Mouse (Mus musculus) embryonic facial prominence, embryonic 12.5 days (tissue): ENCODE measurements around the gene Galnt18. TPM values are rescaled to one million over a fixed set of nuclear protein-coding genes. Genes with fewer than 3 reads are reported as not detected.
A peak's percentile ranks its signal among the peaks of the same experiment; 100 is the strongest.

Experiments used
- ATAC-seq: fragments of 200-750 bp; cut with Nextera tagmentation; 2 replicates; pipeline ENCODE4 v1.8.0; 2017; ENCODE audit not compliant: insufficient number of reproducible peaks, insufficient read depth, low FRiP score, low TSS enrichment
- H3K27ac ChIP-seq: fragments of 300-500 bp; sonication (generic); 2 replicates; pipeline ENCODE4 v1.5.1; 2016; ENCODE audit warnings: mild to moderate bottlenecking
- H3K27me3 ChIP-seq: fragments of 300-500 bp; sonication (generic); 2 replicates; pipeline ENCODE4 v1.6.1; 2016; ENCODE audit warnings: mild to moderate bottlenecking, moderate library complexity
- H3K36me3 ChIP-seq: fragments of 300-500 bp; sonication (generic); 2 replicates; pipeline ENCODE4 v1.6.1; 2016; ENCODE audit warnings: mild to moderate bottlenecking
- H3K4me1 ChIP-seq: fragments of 300-500 bp; sonication (generic); 2 replicates; pipeline ENCODE4 v1.6.1; 2016
- H3K4me2 ChIP-seq: fragments of 300-500 bp; sonication (generic); replicated peaks from 2 replicates; pipeline ENCODE4 v1.6.1; 2016; ENCODE audit warnings: mild to moderate bottlenecking, moderate library complexity
- H3K4me3 ChIP-seq: fragments of 300-500 bp; sonication (generic); 2 replicates; pipeline ENCODE4 v1.5.1; 2016; ENCODE audit warnings: mild to moderate bottlenecking
- H3K9ac ChIP-seq: fragments of 300-500 bp; sonication (generic); 2 replicates; pipeline ENCODE4 v1.6.1; 2016; ENCODE audit warnings: mild to moderate bottlenecking, moderate library complexity
- H3K9me3 ChIP-seq: fragments of 300-500 bp; sonication (generic); 2 replicates; pipeline ENCODE4 v1.6.1; 2016; ENCODE audit warnings: mild to moderate bottlenecking, moderate library complexity
- WGBS: fragments of 180-500 bp; shearing (Covaris S2); methylation state at CpG from one replicate; pipeline ENCODE4 v1.1.7; 2016; 5-methylcytosine and 5-hydroxymethylcytosine counted together
- polyA plus RNA-seq: library from polyadenylated mRNA; unstranded; fragments of >200 nt; fragmentation: Nextera tagmentation; extraction: Ambion mirVana; gene quantifications from 2 replicates; pipeline ENCODE4 v1.2.1, GENCODE M21; 2016

The Galnt18 gene
- polyA plus RNA-seq, 1 experiment from 2014 or later = 12.6 TPM

DNA sequence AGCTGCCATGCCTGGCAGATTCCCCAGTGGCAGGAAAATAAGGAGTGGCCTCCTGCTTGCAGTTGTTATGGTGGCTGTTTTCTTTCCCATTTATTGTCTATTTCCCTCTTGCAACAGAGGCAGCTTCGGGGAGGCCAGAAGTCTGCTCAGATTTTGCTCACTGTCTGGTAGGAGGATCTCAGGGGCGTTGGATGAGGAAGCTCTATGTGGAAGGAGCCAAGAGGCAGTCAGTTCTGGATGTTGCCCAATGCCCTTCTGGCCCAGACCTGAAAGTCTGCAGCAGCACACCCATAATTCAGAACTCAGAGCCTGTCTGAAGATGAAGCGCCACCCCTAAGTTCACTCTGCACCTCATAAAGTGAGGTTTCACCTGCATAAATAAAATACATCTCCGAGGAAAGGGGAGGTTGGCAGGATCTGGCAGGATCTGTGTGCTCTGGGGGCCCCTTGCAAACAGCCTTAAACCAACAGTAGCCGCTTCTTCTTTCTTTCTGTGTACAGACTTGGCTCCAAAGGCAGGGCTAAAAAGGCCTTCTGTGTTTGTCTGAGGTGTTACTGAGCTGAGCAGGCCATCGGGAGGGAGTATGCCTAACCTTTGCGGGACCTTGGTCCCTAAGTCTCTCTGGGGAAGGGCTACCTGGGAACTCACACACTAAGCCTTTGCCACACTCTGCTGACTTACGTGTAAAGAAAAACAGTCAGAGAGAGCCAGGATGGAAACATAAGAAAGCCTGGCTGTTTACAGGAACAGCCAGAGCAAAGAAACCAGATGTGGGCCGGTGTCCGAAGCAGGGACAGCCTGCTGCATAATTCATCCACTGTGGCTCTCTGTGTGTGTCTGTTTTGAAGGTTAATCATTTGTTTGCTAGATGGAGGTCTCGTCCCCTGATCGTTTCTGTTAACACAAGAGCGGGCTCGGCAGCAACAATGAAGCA lies 116.4 kb downstream of the Galnt18 start:
- Histone ChIP-seq H3K9me3 (no peaks in the 10 kb centered on the region), H3K9ac (no peak overlapping the region), H3K27me3 (no peaks in the 10 kb centered on the region), H3K27ac (0 out of 2 replicates have a peak overlapping the region, but pooled peaks have one; percentile 30), H3K4me3 (no peak overlapping the region), H3K4me2 (no peak overlapping the region), H3K36me3 (no peaks in the 10 kb centered on the region), H3K4me1 (peaks cover 13% of the 10 kb centered on the region)
- WGBS = 58% methylated on average over 14 of the region's 14 CpGs
- no peak for ATAC-seq

DNA sequence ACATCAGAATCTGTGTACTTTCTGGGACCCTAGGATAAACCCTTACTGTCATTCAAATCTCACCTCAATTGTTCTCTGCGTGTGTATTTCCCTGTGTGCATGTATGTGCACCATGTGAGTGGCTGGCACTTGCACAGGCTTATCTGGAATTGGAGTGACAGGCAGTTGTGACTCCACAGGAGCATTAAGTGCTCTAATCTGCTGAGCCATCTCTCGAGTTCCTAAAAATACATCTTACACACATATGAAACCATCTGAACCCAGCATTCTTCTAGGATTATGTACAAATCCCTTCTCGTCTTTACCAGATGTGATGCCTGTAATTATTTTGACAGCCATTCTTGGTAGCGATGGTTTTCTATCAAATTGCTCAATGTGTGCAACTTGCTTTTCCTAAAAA lies 121.2 kb downstream of the Galnt18 start:
- H3K9me3 ChIP-seq = no peaks in the 10 kb centered on the region
- H3K4me2 ChIP-seq = no peak overlapping the region
- no peak overlapping the region for H3K4me3 ChIP-seq
- H3K4me1 ChIP-seq = peaks cover 7% of the 10 kb centered on the region
- no peak for ATAC-seq
- 65% methylated on average over 4 of the region's 4 CpGs for WGBS
- H3K27me3 ChIP-seq = no peaks in the 10 kb centered on the region
- H3K36me3 ChIP-seq = no peaks in the 10 kb centered on the region
- H3K27ac ChIP-seq = no peak overlapping the region
- H3K9ac ChIP-seq = no peak overlapping the region

DNA sequence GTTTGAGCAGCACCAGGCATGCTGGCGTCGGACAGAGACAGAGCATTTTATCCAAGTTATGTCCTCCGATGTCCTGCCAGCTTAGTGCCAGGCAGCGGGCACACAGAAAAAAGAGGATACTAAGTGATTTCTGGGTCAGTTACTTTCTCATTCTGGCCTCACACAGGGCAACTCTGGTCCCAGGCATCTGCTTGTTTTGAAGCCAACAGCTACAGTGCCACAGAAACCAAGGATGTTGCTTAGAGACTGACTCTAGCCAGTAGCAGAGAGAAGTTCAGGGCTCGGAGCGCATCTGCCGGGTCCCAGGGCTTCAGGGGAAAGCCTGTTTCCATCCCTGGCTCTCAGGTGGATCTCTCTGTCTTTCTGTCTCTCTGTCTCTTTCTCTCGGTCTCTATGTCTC lies 124.8 kb downstream of the Galnt18 start:
- no peaks in the 10 kb centered on the region for H3K36me3 ChIP-seq
- H3K4me1 ChIP-seq = no peaks in the 10 kb centered on the region
- ATAC-seq = no peak
- no peaks in the 10 kb centered on the region for H3K9me3 ChIP-seq
- no peaks in the 10 kb centered on the region for H3K27me3 ChIP-seq
- no peak overlapping the region for H3K4me3 ChIP-seq
- H3K4me2 ChIP-seq = no peak overlapping the region
- 91% methylated on average over 8 of the region's 8 CpGs for WGBS
- no peak overlapping the region for H3K27ac ChIP-seq
- no peak overlapping the region for H3K9ac ChIP-seq

DNA sequence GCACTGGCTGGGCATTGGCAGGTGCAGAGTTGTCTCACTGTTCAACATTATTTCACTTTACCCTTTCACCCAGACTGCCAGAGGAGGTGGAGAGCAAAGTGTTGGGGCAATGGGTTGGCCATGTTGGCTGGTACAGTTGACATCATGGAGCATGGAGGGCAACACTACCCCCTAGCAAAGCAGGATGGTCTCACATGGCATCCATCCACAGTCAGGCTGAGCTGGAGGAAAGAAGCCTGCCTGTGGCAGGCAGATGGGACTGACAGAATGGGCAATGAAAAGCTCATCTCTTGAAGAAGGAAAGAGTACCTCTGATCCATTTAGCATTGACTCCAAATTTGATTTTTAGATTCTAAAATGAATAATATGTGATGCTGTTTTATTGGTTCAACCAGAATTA lies 125.3 kb downstream of the Galnt18 start:
- no peak overlapping the region for H3K9ac ChIP-seq
- no peaks in the 10 kb centered on the region for H3K27me3 ChIP-seq
- no peak overlapping the region for H3K4me3 ChIP-seq
- no peaks in the 10 kb centered on the region for H3K36me3 ChIP-seq
- no peak overlapping the region for H3K4me2 ChIP-seq
- H3K4me1 ChIP-seq = no peaks in the 10 kb centered on the region
- no peak for ATAC-seq
- no peak overlapping the region for H3K27ac ChIP-seq
- no peaks in the 10 kb centered on the region for H3K9me3 ChIP-seq

DNA sequence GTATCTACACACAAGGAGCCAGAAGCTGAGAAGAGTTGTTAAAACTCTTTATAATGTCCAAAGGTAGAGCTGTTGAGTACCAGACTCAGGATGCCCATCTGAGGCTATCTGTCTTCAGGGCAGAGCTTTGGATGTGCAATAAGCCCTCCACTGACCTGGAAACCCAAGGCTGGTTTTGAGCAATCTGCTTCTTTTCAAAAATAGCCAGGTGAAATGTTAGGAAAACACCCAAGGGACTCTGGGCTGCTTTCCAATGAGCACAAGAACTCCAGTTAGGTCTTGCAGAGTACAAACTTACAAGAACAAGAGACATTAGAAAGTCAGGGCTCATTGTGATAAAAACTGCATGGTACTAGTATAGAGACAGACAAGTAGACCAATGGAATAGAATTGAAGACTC lies 135.4 kb downstream of the Galnt18 start:
- H3K9ac ChIP-seq = no peak overlapping the region
- no peak overlapping the region for H3K27ac ChIP-seq
- no peaks in the 10 kb centered on the region for H3K4me1 ChIP-seq
- H3K4me3 ChIP-seq = no peak overlapping the region
- H3K36me3 ChIP-seq = no peaks in the 10 kb centered on the region
- H3K27me3 ChIP-seq = no peaks in the 10 kb centered on the region
- no peaks in the 10 kb centered on the region for H3K9me3 ChIP-seq
- H3K4me2 ChIP-seq = no peak overlapping the region
- no peak for ATAC-seq

DNA sequence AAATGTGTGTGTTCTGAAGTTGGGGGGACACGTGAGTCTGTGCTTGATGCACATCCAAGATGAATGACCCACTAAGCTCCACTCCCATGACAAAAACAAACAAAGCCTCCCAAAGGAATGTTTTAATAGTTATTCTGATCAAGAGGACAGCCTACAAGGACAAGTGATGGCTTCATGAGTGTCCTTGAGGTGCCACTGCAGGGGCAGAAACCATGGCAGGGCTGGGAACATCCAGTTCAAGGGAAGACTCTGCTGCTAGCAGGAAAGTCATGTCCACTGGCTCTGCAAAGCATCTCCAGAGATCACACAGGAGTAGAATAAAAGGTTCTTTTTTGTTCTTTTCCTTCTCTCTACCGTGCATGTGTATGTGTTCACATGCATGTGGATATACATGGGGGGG lies 140.9 kb downstream of the Galnt18 start:
- Histone ChIP-seq H3K9me3 (no peaks in the 10 kb centered on the region), H3K9ac (no peak overlapping the region), H3K36me3 (no peaks in the 10 kb centered on the region), H3K27me3 (no peaks in the 10 kb centered on the region), H3K4me1 (no peaks in the 10 kb centered on the region), H3K4me2 (no peak overlapping the region), H3K27ac (no peak overlapping the region), H3K4me3 (no peak overlapping the region)
- 73% methylated on average over 2 of the region's 2 CpGs for WGBS
- ATAC-seq = no peak

DNA sequence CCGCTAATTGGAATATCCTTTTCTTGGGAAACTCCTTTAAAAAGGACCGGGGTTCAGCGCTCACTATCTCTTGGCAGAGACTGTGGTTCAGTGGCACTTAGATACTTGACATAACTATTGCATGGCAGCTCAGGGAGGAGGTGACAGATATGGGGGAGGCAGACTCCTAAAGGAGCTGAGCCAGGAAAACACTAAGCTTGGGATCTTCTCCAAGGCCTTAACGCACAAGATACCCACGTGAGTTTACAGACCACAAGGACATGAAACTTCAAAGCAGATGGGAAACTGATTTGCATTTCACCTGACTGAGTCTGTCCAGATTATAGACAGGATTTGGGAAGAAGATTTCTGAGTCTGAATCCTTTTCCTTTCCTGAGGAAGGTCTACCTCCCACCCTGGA lies 141.3 kb downstream of the Galnt18 start:
- Histone ChIP-seq H3K9me3 (no peaks in the 10 kb centered on the region), H3K4me3 (no peak overlapping the region), H3K27me3 (no peaks in the 10 kb centered on the region), H3K4me2 (no peak overlapping the region), H3K36me3 (no peaks in the 10 kb centered on the region), H3K9ac (no peak overlapping the region), H3K4me1 (no peaks in the 10 kb centered on the region), H3K27ac (no peak overlapping the region)
- WGBS = 84% methylated on average over 5 of the region's 5 CpGs
- ATAC-seq = no peak

DNA sequence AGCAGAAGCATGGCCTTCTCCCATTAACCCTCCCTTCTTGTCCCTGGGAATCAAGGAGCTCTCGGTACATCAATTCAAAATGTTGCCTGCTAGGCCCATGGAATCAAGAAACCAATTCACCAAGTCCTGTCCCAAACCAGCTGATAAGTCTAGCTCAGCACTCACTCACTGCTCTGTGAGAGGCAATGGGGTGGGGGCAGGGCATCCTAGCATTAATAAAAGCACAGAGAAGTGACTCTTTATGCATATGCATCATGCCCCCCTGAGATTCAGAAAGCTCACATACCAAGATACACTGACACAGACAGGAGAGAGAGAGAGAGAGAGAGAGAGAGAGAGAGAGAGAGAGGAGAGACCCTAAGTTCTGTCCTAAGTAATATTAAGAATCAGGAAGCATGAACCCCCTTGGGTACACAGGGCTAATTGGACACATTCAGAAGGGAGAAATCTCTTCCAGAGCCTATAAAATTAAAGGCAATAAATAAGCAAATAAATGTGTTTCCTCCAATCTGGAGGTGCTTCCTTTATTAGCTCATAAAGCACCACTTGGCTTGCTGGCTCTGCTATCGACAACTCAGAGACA lies 141.8 kb downstream of the Galnt18 start:
- Histone ChIP-seq H3K4me3 (no peak overlapping the region), H3K4me1 (no peaks in the 10 kb centered on the region), H3K4me2 (no peak overlapping the region), H3K9ac (no peak overlapping the region), H3K36me3 (no peaks in the 10 kb centered on the region), H3K27me3 (no peaks in the 10 kb centered on the region), H3K27ac (no peak overlapping the region), H3K9me3 (no peaks in the 10 kb centered on the region)
- 88% methylated on average over 2 of the region's 2 CpGs for WGBS
- ATAC-seq = no peak

DNA sequence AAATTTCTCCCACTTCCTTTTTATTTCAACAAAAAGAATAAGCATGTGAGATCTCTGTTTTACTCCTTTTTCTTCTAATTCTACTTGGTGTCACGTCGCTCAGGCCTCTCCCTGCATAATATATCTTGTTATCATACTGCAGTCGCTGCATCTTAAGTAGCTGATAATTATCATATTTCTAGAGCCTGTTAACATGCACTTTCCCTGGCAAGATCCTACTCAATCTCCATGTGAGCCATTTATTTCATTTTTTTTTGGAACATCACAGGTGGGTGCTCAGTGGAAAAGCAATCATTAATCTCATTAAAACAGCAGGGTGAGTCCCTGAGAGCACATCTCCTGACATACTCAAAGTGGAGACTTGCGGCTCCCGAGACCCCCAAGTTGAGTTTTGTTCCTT lies 143.3 kb downstream of the Galnt18 start:
- no peaks in the 10 kb centered on the region for H3K9me3 ChIP-seq
- H3K4me2 ChIP-seq = no peak overlapping the region
- no peaks in the 10 kb centered on the region for H3K36me3 ChIP-seq
- no peak for ATAC-seq
- no peaks in the 10 kb centered on the region for H3K27me3 ChIP-seq
- no peaks in the 10 kb centered on the region for H3K4me1 ChIP-seq
- H3K9ac ChIP-seq = no peak overlapping the region
- no peak overlapping the region for H3K4me3 ChIP-seq
- WGBS = 86% methylated on average over 5 of the region's 5 CpGs
- H3K27ac ChIP-seq = no peak overlapping the region

DNA sequence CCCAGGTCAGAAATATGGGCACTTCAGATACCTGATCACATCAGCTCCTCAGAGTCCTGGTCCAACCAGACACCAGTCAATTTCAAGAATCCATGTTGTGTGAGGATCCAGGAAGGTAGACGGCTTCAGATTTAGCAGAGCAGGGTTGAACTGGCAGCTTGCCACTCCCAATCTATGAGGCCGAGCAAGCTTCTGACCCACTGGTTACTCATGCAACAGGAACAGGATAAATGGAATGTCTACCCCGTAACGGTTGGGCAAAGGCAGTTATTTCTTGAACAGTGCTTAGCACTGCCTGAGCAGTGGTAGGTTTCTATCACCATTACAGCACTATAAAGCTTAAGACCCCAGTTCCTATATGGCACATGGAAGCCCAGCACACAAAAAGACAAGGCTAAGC lies 148.5 kb downstream of the Galnt18 start:
- Histone ChIP-seq H3K4me1 (no peaks in the 10 kb centered on the region), H3K4me3 (no peak overlapping the region), H3K36me3 (no peaks in the 10 kb centered on the region), H3K4me2 (no peak overlapping the region), H3K27ac (no peak overlapping the region), H3K9me3 (no peaks in the 10 kb centered on the region), H3K9ac (no peak overlapping the region), H3K27me3 (no peaks in the 10 kb centered on the region)
- 88% methylated on average over 4 of the region's 4 CpGs for whole genome bisulfite sequencing
- ATAC-seq = no peak

DNA sequence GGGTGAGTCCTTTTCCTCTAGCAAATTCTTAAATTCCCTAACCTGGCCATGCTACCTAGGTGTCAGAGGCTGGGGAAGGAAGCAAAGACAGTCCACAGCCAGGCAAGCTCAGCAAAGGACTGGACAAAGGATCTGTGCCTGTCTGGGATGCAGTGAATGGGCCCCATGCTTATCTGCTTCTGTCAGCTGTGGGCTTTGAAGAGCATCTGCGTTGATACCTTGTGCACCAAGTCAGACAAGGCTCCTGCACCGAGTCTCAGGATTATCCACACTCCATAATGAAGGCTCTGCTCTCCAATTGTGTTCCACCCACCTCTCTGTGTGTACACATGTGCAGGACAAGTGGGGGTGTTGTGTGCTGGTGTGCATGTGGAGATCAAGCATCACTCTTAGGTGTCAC lies 153.5 kb downstream of the Galnt18 start:
- no peak overlapping the region for H3K27ac ChIP-seq
- ATAC-seq = no peak
- H3K9ac ChIP-seq = no peak overlapping the region
- no peak overlapping the region for H3K4me2 ChIP-seq
- H3K27me3 ChIP-seq = no peaks in the 10 kb centered on the region
- no peaks in the 10 kb centered on the region for H3K9me3 ChIP-seq
- H3K36me3 ChIP-seq = no peaks in the 10 kb centered on the region
- no peaks in the 10 kb centered on the region for H3K4me1 ChIP-seq
- 90% methylated on average over 2 of the region's 2 CpGs for WGBS
- no peak overlapping the region for H3K4me3 ChIP-seq

DNA sequence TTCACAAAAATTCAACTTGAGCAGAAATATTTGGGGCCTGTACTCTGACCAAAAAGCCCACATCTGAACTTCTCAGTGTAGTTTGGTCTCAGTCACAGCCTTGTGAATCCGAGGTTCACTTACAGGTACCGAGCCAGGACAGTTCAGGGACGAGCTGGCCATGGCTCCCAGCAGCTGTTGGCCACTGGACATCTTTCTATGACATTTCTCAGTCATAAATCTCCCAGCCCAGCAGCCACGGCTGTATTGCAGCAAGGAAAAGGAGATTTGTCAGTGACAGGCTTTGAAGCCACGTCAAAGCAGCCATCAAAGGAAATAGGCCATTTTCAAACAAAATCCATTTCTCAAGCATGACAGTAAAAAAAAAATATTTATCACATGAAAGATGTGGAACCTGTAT lies 154.0 kb downstream of the Galnt18 start:
- no peak for ATAC-seq
- H3K9ac ChIP-seq = no peak overlapping the region
- H3K9me3 ChIP-seq = no peaks in the 10 kb centered on the region
- no peaks in the 10 kb centered on the region for H3K36me3 ChIP-seq
- no peak overlapping the region for H3K4me2 ChIP-seq
- 70% methylated on average over 5 of the region's 5 CpGs for WGBS
- H3K27ac ChIP-seq = no peak overlapping the region
- no peak overlapping the region for H3K4me3 ChIP-seq
- H3K4me1 ChIP-seq = no peaks in the 10 kb centered on the region
- H3K27me3 ChIP-seq = no peaks in the 10 kb centered on the region
